Mouse (Mus musculus) layer of hippocampus, postnatal 25 days (tissue): ENCODE results near the gene Vstm2b. TPM values are rescaled to one million over a fixed set of nuclear protein-coding genes. Genes with fewer than 3 reads are reported as not detected.

Source experiments
- DNase-seq, 2 experiments: peaks; one replicate each; pipeline ENCODE4 v3.0.0; 2022; ENCODE audit warnings: mixed read lengths in 2 of 2, low spot score in 1 of 2; ENCODE audit errors: extremely low spot score in 1 of 2
- total RNA-seq, 2 experiments: library from RNA; stranded (reverse); gene quantifications; 2 replicates each; pipeline ENCODE4 v1.2.3; 2021

Vstm2b gene
- total RNA-seq = 10 to 100 TPM; 64.7 to 73.7 TPM

DNA sequence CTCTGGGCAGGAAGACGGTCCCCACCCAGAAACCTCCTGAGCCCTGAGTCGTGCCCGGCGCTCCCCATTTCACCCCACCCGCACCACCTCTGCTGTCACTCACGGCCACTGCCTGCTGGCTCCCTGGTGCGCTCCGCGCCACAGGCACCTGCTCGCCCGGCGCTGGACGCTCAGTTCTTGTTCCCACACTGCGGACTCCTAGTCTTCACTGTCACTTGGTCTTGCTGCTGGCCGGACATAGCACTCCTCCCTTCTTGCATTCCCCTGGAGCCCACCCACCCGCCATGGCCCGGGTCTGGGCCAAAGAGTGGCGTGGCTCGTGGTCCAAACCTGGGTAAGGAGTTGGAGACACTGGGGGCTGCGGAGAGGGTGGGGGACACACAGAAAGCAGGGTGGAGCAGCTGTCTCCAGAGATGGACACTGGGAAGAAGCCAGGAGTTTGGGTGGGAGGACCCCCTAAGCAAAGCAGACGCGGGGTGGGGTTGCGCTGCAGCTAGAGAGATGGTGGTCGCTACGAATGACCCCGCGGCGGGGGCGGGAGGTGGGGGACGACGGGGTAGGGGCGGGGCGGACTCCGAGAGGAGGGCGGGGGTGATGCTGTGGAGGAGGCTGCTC lies at the start of gene Vstm2b:
TSS of gene Vstm2b (plus strand) at position 233 of the 615 bp plus-strand sequence.
- no peak for DNase-seq

DNA sequence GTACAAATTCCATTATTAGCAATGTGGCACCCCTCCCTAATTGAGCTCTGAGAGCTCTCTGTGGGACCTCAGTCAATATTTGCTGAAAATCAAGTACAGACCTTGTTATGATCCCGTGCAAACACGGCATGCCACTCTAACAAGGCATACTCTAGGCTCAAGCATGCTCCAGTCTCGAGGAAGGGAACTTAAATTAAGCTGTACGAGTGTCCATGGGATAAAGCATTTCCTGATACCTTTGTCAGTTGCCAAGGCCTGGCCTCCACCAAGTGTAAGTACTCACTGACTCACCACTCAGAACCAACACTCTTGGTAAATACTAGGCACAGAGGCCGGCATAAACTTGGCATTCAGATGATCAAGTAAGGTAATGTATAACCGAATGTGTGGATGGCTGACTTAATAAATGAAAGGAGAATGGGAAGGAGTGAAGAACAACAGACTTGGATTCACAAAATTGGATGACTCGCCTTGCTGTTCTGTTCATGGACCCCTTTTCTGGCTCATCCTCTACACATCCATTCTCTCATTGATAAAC lies 42.0 kb upstream of the Vstm2b start:
- DNase-seq = no peak

DNA sequence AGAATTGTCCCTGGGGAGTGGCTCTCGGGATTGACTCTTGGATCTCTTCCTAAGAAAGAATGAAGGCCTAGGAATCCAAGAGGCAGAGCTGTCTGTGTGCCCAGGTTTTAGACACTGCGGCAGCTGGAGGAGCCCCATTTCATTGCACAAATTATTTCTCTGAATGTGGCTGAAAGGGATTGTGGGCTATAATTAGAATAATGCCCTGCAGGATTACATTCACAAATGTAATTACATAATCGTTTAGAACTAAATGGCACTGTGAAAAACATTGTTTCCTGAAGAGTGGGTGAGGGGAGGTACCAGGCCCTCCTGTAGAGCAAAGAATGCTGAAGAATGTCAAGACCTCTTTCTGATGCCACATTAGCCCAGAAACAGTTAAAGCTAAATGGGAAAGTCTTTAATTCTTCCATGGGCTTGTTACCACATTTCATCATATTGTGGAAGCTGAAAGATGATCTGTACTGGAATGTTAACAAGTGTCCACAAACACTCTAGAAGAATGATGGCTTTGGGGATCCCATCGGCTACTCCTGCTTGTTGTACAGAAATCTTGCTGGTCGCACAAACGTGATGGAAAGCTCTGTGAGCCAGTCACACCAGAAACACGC lies 24.6 kb upstream of the Vstm2b start:
- no peak for DNase-seq

DNA sequence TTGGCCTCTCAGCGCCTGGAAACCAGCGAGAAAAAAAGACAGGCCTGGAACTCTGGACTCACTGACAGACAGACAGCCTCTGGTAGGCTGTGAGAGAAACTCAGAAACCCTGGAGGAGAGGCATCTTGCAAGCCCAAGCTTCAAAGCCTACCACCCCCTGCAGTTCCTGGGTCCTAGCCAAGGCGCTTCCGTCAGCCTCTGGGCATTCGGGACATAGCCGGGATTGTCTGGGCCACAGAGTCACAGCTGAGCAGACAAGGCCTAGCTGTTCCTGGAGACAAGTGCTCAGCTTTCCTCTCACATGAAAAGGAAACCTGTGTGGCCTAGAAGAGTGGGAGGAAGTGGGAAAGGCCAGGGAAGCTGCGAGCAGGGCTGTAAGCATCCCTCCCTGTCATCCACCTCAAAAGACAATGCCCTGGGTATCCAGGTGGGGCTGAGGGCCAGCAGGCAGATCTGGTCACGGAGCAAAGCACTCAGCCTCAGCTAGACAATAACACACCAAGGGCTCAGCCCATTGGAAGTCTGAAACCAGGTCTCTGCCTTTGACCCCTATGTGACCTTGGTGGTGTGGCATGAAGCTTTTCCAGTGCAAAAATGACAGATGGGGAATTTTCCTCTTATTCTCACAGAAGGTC lies 13.2 kb upstream of the Vstm2b start:
- peak in 1 of 2 experiments; percentile 43 for DNase-seq

DNA sequence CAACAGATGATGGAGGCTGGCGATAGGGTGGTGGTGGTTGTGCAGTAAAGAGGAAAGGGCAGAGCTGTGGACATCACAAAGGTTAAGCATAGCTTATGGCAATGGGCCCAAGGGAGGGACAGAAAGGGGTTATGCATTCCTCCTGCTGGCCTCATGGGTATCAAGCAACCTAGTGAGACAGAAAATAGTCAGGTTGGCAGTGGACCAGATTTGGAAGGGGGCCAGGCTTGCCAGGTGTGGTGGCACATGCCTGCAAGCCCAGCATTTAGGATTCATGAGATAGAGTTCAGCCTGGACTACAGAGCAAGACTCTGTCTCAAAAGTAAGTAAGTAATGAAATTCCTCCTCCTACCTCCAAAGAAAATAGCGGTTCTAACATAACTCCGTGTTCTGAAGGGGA lies 9.8 kb upstream of the Vstm2b start:
- DNase-seq = no peak

DNA sequence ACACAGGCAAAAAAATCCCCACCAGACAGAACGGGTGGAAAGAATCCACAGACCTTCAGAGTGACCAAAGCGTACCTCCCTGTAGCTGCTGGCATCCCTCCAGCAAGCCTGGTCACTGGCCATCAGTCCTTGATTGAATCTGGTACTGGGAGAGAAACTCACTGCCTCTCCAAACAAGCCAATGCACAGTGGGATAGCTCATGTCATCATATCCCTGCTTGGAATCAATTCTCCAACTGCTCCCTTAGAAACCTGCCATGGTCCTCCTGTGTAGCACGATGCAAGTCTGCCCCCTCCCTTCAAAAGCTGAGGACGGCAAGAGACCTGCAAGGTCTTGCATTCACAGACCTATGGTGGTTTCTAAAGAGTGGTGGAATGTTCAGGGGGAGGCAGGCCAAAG lies 1.2 kb upstream of the Vstm2b start:
- DNase-seq = no peak

DNA sequence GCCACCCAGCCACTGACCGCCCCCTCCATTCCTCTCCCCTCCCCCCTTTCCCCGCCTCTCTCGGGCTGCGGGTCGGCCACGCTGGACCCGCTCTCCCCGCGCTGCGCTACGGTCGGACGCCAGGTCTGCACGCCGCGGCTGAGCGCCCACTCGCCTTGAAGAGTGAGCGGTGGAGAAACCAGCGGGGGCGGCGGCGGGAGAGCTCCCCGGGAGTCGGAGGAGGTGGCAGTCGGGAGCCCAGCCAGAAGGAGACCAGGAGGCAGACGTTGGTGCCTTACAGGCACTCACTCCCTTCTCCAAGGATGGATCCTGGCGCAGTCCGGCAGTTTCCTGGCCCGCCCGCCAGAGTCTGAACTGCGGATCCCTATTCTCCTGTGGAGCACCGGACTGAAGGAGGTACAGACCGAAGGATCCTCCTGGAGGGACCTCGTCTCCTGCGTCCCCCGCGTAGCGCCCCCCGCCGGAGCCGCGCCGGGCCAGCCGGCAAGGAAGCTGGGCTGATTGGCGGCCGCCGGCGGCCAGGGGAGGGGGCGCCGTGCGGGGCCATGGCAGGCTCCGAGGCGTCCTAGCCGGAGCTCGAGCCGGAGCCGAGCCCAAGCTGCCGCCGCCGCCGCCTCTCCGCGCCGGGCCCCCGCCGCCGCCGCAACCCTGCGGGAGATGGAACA lies 715 bp downstream of the Vstm2b start:
- DNase-seq = peak; percentile 45 to 56

DNA sequence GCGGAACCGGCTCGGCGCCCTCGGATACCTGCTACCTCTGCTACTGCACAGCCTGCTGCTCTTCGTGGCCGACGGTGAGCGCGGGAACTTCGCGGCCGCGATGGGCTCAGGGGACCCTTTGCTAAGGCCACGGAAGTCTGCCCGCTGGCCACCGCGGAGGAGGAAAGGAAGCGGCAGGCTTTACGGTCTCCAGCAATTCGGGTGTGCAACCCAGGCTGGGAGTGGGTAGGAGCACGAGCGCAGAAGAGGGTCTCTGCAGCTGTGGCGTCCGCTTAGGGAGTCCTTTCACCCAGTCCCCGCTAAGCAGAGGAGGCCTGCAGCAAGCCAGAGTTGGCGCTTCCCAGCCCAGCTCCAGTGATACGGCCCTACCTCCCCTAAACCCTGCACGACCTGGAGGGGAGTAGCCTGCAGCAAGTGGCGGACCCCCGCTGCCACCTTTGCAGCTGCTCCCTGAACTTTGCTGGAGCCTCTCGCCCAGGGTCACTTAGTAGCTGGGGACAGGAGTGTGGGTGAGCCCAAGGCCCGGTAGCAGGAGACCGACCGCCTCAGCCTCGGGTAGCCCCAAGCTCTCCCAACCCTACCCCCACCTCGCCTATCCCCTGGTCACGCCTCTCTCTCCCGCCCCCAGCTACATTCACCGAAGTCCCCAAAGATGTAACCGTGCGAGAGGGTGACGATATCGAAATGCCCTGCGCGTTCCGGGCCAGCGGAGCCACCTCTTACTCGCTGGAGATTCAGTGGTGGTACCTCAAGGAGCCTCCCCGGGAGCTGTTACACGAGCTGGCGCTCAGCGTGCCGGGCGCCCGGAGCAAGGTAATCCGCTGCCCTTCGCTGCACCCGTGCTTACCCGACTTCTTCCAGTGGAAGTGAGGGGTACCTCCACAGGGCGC lies 1.5 kb downstream of the Vstm2b start:
- peak; percentile 38 to 50 for DNase-seq

DNA sequence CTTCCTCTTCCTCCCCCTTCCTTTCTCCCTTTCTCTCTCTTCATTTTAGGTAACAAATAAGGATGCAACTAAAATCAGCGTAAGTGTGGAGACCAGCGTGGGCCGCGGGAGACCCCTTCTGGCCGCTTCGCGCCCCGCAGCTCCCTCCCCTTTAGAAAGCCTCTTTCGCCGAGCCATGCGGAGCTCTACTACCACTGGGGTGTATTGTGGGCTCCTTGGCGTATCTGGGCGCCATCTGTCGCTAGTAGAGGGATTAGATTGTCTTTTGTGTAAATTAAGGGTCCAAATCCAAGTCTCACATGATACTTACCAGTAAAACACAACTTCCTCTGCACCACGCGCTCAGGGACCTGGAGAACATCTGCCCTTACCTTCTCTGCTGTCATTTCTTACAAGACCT lies 3.1 kb downstream of the Vstm2b start:
- peak; percentile 71 to 81 for DNase-seq

DNA sequence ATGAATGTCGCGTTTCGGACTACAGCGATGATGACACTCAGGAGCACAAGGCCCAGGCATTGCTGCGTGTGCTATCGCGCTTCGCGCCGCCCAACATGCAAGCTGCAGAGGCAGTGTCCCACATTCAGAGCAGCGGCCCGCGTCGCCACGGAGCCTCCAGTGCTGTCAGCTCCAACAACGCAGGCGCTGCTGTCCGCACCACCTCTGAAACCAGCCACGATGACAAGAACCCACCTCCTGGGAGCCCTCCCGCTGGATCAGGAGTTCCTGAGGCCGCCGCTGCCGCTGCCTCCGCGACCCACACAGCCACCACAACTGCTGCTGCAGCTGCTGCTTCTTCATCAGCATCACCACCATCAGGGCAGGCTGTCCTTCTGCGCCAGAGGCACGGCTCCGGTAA lies 4.4 kb downstream of the Vstm2b start:
- peak in 1 of 2 experiments; percentile 19 for DNase-seq

DNA sequence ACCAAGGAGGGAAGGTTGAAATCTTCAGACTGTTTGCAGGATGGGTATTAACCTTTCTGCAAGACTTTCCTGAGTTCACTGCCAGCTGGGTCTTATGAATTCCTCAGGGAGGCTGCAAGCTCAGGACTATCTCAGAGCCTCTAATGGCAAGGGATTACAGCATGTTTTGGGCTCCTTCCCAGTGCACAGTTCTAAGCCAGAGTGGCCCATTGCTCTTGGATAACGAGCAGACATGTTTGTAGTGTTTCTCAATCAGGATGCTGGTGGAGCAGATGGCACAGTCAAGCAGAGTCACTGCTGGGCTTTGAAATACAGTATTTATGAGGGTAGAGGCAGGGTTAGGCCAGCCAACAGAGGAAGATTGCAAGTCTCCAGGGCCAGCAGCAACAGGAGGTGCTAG lies 8.4 kb downstream of the Vstm2b start:
- DNase-seq = peak in 1 of 2 experiments; percentile 8

DNA sequence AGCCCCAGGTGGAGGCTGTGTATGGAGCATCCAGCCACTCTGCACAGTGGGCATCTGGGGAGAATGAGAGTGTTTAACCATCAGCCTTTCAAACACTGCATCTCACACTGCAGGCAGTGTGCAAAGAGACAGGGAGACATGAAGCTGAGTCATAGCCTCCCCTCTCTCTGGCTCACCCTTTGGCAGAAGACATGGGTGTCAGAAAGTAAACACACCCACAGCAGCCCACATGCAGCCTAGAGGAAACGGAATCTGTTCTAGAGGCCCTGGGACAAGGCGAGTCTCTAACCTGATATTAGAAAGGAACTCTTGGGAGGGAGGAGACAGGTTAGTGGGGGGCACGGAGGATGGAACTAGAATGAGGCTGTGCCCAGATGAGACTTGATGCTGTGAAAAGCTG lies 18.6 kb downstream of the Vstm2b start:
- no peak for DNase-seq

DNA sequence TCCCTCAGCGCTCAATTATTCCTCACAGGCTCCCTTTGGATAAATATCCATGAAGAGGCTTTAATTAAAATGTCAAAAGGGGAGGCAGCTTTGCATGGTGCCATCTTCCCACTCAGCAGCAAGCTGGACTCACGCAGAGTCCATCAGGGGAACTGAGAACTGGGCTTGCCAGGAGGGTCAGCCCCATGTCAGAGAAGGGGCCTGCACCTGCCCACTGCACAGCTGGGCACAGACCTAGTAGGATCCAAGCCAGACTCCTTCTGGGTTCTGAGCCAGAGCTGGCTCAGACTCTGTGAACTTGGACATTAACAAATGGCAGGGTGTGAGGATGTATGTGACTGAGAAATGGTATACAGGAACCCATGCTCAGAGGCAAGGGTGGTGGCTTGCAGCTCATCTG lies 22.0 kb downstream of the Vstm2b start:
- DNase-seq = no peak

DNA sequence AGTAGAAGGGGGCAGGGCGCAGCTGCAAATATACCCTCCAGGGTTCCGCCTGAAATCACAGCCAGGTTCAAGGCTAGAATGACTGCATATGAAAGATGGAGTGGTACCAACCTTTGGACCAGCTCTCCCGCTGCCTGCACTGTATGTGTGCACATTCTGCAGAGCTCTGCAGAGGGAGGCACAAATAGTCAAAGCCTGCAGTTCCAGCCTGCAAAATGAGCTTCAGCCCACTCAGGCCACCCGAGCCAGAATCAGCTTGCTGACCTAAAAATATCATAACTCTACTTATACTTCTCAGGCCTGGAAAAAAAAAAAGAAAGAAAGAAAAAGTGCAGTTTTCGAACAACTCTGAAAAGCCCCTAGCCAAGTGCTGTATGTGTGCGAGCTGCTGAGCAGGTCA lies 23.2 kb downstream of the Vstm2b start:
- no peak for DNase-seq

DNA sequence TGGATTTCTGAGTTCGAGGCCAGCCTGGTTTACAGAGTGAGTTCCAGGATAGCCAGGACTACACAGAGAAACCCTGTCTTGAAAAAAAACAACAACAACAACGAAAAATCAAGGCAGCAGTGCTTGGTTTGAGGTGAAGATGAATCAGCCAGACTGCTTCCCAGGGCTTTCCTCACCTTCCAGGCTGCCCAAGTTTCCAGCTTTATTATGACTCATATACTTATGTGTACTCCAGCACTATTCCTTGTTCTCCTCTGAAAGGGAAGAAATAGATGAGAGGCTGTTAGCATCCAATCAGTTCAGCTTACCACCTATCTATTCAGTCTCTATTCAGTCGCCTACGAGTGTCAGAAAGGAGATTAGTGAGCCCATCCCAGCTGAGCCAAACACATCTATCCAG lies 24.7 kb downstream of the Vstm2b start:
- DNase-seq = no peak

DNA sequence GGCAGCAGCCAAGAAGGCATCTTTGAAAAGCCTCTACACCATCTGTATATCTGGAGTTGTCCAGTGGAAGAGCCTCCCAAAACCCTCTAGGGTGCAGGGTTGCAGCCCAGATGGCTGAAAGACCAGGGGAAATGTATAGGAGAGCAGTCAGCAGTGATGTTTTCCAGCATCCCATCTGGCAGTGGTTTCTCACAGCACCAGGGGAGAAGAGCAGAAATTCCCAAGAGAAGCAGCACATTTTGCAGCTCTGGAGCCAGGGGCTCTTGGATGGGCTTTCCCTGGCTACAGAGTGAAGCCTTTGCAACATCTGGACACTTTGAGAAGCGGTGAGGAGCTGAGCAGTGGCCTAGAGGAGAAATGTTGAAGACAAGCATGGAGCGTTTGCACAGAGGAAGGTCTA lies 30.3 kb downstream of the Vstm2b start:
- DNase-seq = no peak

DNA sequence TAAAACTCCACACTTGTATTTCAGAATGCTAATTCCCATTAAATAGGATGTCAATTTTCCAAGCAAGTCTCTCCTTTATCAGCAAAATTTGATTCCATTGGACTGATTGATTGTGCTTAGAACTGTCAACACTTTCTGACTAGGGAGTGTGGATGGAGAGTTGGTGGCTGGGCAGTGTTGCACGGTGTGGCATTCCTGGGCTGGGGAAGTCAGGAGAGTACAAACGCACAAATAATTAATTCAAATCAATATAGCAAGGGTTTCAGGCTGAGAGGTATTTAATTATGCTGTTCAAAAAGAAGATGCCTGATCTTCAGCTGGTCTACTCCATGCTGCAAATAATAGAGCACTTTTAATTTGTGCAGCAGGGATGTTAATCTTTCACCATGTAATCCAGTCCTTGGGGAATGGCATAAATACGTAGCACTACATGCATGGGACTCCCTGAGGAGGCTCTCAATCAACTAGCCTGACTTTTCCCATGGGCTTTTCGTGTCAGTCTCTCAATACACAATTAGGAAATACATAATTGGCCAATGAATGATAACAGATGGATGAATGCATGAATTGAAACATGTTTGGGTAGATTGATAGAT lies 38.6 kb downstream of the Vstm2b start:
- DNase-seq = no peak

DNA sequence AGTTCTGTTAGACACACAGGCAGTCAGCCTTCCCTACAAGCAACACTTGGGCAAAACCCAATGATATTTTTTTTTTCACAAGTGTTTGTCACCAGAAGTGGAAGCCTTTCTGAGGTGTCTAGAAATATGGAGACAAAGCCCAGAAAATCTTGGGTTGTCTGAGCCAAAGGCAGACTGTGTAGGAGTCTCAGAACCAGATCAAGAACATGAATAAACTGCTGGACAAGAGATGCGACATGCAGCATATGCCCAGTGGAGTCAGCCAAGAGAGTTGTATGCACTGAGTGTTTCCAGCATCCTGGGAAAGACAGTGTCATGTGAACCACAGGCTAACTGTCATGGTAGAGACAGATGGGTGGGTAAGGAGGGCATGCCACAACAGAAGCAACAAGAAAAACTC lies 41.2 kb downstream of the Vstm2b start:
- peak in 1 of 2 experiments; percentile 17 for DNase-seq

DNA sequence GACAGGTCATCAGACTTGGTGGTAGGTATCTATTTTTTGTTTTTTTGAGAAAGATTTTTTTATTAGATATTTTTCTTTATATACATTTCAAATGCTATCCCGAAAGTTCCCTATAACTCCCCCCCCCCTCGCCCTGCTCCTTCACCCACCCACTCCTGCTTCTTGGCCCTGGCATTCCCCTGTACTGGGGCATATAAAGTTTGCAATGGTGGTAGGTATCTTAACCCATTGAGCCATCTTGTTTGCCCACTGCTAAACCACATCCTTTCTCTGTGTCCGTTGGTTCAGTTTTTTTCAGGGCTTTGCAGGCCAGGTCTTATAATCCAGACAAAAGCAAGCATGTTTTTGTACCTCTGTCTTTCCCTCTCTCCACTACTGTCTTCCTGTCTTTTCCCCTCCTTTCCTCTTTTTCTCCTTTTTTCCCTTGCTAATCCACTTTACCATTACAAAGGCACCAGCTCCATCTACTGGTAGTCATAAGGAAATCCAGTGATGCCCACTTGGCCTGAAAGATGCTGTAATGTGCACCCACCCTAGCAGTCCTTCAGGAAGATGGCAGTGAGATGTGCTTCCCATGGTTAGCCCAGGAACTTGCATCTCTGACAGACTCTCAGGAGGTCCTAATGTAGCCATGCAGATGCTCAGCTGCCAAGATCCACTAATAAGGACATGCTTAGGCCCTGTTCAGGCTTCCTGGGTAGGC lies 44.3 kb downstream of the Vstm2b start:
- DNase-seq = no peak
